Mouse (Mus musculus) embryonic facial prominence, embryonic 13.5 days (tissue): ENCODE data around the gene Acsbg1. TPM values are rescaled to one million over a fixed set of nuclear protein-coding genes. Genes with fewer than 3 reads are reported as not detected.

Experiments
- ATAC-seq: fragments of 200-750 bp; cut with Nextera tagmentation; 2 replicates; pipeline ENCODE4 v1.8.0; 2017; ENCODE audit warnings: low read depth; ENCODE audit not compliant: insufficient number of reproducible peaks, insufficient read depth, low FRiP score, low TSS enrichment
- H3K27ac ChIP-seq: fragments of 300-500 bp; sonication (generic); 2 replicates; pipeline ENCODE4 v1.5.1; 2015; ENCODE audit warnings: moderate library complexity, mild to moderate bottlenecking, inconsistent platforms
- H3K27me3 ChIP-seq: fragments of 300-500 bp; sonication (generic); 2 replicates; pipeline ENCODE4 v1.6.1; 2015; ENCODE audit warnings: mild to moderate bottlenecking, inconsistent platforms
- H3K36me3 ChIP-seq: fragments of 300-500 bp; sonication (generic); 2 replicates; pipeline ENCODE4 v1.6.1; 2015; ENCODE audit warnings: mild to moderate bottlenecking, inconsistent platforms
- H3K4me1 ChIP-seq: fragments of 300-500 bp; sonication (generic); 2 replicates; pipeline ENCODE4 v1.6.1; 2015; ENCODE audit warnings: inconsistent platforms
- H3K4me2 ChIP-seq: fragments of 300-500 bp; sonication (generic); 2 replicates; pipeline ENCODE4 v1.6.1; 2015; ENCODE audit warnings: moderate library complexity, mild to moderate bottlenecking, inconsistent platforms
- H3K4me3 ChIP-seq: fragments of 300-500 bp; sonication (generic); 2 replicates; pipeline ENCODE4 v1.5.1; 2015; ENCODE audit warnings: mild to moderate bottlenecking, inconsistent platforms
- H3K9ac ChIP-seq: fragments of 300-500 bp; sonication (generic); 2 replicates; pipeline ENCODE4 v1.6.1; 2015; ENCODE audit warnings: mild to moderate bottlenecking, inconsistent platforms
- H3K9me3 ChIP-seq: fragments of 300-500 bp; sonication (generic); 2 replicates; pipeline ENCODE4 v1.6.1; 2016; ENCODE audit warnings: inconsistent platforms
- WGBS: fragments of 180-500 bp; shearing (Covaris S2); methylation state at CpG from one replicate; pipeline ENCODE4 v1.1.7; 2015; ENCODE audit warnings: mixed read lengths; 5-methylcytosine and 5-hydroxymethylcytosine counted together
- polyA plus RNA-seq: library from polyadenylated mRNA; unstranded; fragments of >200 nt; fragmentation: Nextera tagmentation; extraction: Ambion mirVana; gene quantifications from 2 replicates; pipeline ENCODE4 v1.2.1, GENCODE M21; 2015

The Acsbg1 gene
- polyA plus RNA-seq, 1 experiment from 2014 or later, result 1.4 TPM

GRCm38 (mm10) chr9:54639192-54639591 is 22.5 kb downstream of the Acsbg1 start:
- WGBS, result 47% methylated on average over 2 of the region's 2 CpGs
- H3K4me1 ChIP-seq, result no peaks in the 10 kb centered on the region
- H3K27ac ChIP-seq, result no peak overlapping the region
- no peak for ATAC-seq
- H3K9ac ChIP-seq, result no peak overlapping the region
- no peak overlapping the region for H3K4me3 ChIP-seq
- no peaks in the 10 kb centered on the region for H3K36me3 ChIP-seq
- no peak overlapping the region for H3K4me2 ChIP-seq
- no peaks in the 10 kb centered on the region for H3K9me3 ChIP-seq
- H3K27me3 ChIP-seq, result no peaks in the 10 kb centered on the region

GRCm38 (mm10) chr9:54637510-54638314 is 24.0 kb downstream of the Acsbg1 start:
- Histone ChIP-seq H3K9me3 (no peaks in the 10 kb centered on the region), H3K4me2 (no peak overlapping the region), H3K27me3 (no peaks in the 10 kb centered on the region), H3K9ac (no peak overlapping the region), H3K4me1 (0 out of 2 replicates have a peak, but pooled peaks cover 3% of the 10 kb centered on the region), H3K36me3 (no peaks in the 10 kb centered on the region), H3K27ac (no peak overlapping the region), H3K4me3 (no peak overlapping the region)
- no peak for ATAC-seq
- 58% methylated on average over 5 of the region's 5 CpGs for WGBS

DNA sequence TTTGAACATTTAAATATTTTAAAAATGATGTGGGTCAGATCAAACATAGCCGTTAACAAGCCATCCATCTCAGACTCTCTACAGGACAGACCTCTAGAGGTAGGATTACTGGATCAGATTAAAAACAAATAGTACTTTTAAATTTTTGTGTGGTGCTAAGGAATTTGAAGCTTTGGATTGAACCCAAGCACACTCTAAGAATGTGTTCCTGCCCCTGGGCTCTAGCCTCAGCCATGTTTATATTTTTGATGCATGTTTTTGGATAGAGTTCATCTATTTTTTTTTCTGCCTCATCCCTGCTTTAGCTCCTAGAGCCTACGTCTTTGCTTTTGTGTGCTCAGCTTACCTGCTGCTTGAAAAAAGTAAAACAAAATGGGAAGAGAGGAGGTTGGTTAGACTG is 28.3 kb downstream of the Acsbg1 start:
- ATAC-seq, result no peak
- Histone ChIP-seq H3K27ac (no peak overlapping the region), H3K4me3 (no peak overlapping the region), H3K4me1 (0 out of 2 replicates have a peak, but pooled peaks cover 3% of the 10 kb centered on the region), H3K27me3 (no peaks in the 10 kb centered on the region), H3K9ac (no peak overlapping the region), H3K9me3 (no peaks in the 10 kb centered on the region), H3K4me2 (no peak overlapping the region), H3K36me3 (no peaks in the 10 kb centered on the region)
- whole genome bisulfite sequencing, result 65% methylated on average over 2 of the region's 2 CpGs

DNA sequence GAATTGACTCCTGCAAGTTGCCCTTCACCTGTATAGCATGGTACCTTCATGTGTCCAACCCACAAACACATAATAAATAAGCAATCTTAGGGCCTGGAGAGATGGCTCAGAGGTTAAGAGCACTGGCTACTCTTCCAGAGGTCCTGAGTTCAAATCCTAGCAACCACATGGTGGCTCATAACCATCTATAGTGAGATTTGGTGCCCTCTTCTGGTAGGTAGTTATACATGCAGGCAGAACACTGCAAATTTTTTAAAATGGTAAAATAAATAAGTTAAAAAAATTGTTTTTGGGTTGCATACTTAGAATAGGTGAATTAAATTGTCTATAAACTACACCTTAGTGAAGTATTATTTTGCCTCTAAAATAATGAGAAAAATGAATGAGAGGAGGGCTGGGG is 30.8 kb downstream of the Acsbg1 start:
- ATAC-seq, result no peak
- no peak overlapping the region for H3K4me2 ChIP-seq
- H3K27ac ChIP-seq, result no peak overlapping the region
- no peaks in the 10 kb centered on the region for H3K36me3 ChIP-seq
- H3K4me1 ChIP-seq, result 0 out of 2 replicates have a peak, but pooled peaks cover 3% of the 10 kb centered on the region
- H3K9me3 ChIP-seq, result no peaks in the 10 kb centered on the region
- H3K4me3 ChIP-seq, result no peak overlapping the region
- H3K9ac ChIP-seq, result no peak overlapping the region
- no peaks in the 10 kb centered on the region for H3K27me3 ChIP-seq

- Histone ChIP-seq H3K36me3 (no peaks in the 10 kb centered on the region), H3K9ac (no peak overlapping the region), H3K4me1 (0 out of 2 replicates have a peak, but pooled peaks cover 3% of the 10 kb centered on the region), H3K9me3 (no peaks in the 10 kb centered on the region), H3K4me2 (no peak overlapping the region), H3K27ac (no peak overlapping the region), H3K4me3 (no peak overlapping the region), H3K27me3 (no peaks in the 10 kb centered on the region)
- no peak for ATAC-seq
- 78% methylated on average over 5 of the region's 5 CpGs for WGBS
Observed at GRCm38 (mm10) chr9:54629613-54630261, 31.9 kb downstream of the Acsbg1 start.

- no peaks in the 10 kb centered on the region for H3K9me3 ChIP-seq
- no peaks in the 10 kb centered on the region for H3K36me3 ChIP-seq
- no peaks in the 10 kb centered on the region for H3K27me3 ChIP-seq
- no peak for ATAC-seq
- H3K27ac ChIP-seq, result no peak overlapping the region
- H3K4me2 ChIP-seq, result no peak overlapping the region
- 82% methylated on average over 4 of the region's 4 CpGs for WGBS
- H3K9ac ChIP-seq, result no peak overlapping the region
- H3K4me1 ChIP-seq, result 0 out of 2 replicates have a peak, but pooled peaks cover 2% of the 10 kb centered on the region
- H3K4me3 ChIP-seq, result no peak overlapping the region
Observed at GRCm38 (mm10) chr9:54628752-54629151, 32.9 kb downstream of the Acsbg1 start.

GRCm38 (mm10) chr9:54627240-54627639 is 34.4 kb downstream of the Acsbg1 start:
- Histone ChIP-seq H3K9me3 (no peaks in the 10 kb centered on the region), H3K4me3 (no peak overlapping the region), H3K4me2 (no peak overlapping the region), H3K36me3 (no peaks in the 10 kb centered on the region), H3K27ac (no peak overlapping the region), H3K27me3 (no peaks in the 10 kb centered on the region), H3K9ac (no peak overlapping the region), H3K4me1 (no peaks in the 10 kb centered on the region)
- 87% methylated on average over 5 of the region's 5 CpGs for WGBS
- ATAC-seq, result no peak

GRCm38 (mm10) chr9:54614182-54614850 is 47.4 kb downstream of the Acsbg1 start:
- 0 out of 2 replicates have a peak, but pooled peaks have one; percentile 45 for ATAC-seq
- Histone ChIP-seq H3K9ac (no peak overlapping the region), H3K27ac (no peak overlapping the region), H3K27me3 (no peaks in the 10 kb centered on the region), H3K4me2 (no peak overlapping the region), H3K4me1 (no peaks in the 10 kb centered on the region), H3K9me3 (no peaks in the 10 kb centered on the region), H3K36me3 (no peaks in the 10 kb centered on the region), H3K4me3 (no peak overlapping the region)
- WGBS, result 73% methylated on average over 13 of the region's 13 CpGs

DNA sequence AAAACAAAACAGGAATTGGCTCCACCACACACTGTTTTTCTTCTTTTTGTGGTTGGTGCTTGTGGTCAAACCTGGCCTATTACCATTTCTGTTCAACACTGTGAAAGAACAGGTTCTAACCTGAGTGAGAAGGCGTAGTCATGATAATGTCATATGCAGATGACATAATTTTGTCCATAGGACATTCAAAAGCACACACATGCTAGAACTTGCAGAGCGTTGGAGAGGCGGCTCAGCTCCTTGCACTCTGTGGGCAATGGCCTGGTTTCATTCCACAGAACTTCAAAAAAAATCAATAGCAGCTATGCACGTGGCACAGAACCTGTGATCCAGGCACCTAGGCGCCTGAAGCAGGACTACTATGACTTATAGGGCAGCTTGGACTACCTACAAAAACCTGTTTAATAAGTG is 48.9 kb downstream of the Acsbg1 start:
- no peak for ATAC-seq
- WGBS, result 79% methylated on average over 5 of the region's 5 CpGs
- H3K27ac ChIP-seq, result no peak overlapping the region
- H3K9ac ChIP-seq, result no peak overlapping the region
- H3K36me3 ChIP-seq, result no peaks in the 10 kb centered on the region
- H3K4me2 ChIP-seq, result no peak overlapping the region
- H3K4me3 ChIP-seq, result no peak overlapping the region
- no peaks in the 10 kb centered on the region for H3K4me1 ChIP-seq
- H3K27me3 ChIP-seq, result no peaks in the 10 kb centered on the region
- no peaks in the 10 kb centered on the region for H3K9me3 ChIP-seq

GRCm38 (mm10) chr9:54604886-54605285 is 56.8 kb downstream of the Acsbg1 start:
- 55% methylated on average over 4 of the region's 4 CpGs for WGBS
- ATAC-seq, result no peak
- no peak overlapping the region for H3K9ac ChIP-seq

DNA sequence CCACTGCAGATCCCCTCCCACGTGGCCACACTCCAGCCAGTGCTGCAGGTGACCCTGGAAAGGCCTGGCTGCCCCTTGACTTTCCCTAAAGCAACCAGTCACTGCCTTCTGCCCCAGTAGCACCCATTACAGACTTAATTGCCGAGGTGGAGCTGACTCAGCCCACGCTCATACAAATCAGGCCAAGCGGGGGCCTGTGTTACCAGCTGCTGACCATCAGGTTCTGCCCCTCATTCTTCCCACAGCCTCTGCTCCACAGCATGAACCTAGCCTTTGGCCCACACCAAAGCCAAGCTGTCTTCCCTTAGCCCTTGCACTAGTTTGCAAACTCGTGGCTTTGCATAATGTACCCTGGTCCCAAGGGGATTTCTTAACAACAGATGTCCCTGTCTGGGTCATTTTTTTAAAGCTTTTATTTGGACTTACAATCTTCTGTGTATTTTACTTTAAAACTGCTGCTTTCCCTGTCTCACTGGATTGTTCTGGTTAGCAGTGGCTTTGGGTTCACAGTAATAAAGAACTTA is 57.5 kb downstream of the Acsbg1 start:
- no peak for ATAC-seq
- H3K27me3 ChIP-seq, result no peaks in the 10 kb centered on the region
- no peak overlapping the region for H3K27ac ChIP-seq
- no peaks in the 10 kb centered on the region for H3K4me1 ChIP-seq
- 82% methylated on average over 5 of the region's 5 CpGs for WGBS
- H3K9ac ChIP-seq, result no peak overlapping the region
- H3K9me3 ChIP-seq, result no peaks in the 10 kb centered on the region
- no peak overlapping the region for H3K4me2 ChIP-seq
- H3K4me3 ChIP-seq, result no peak overlapping the region
- peaks cover 55% of the 10 kb centered on the region for H3K36me3 ChIP-seq

More at GRCm38 (mm10) chr9:54604886-54605285, 56.8 kb downstream of the Acsbg1 start:
- Histone ChIP-seq H3K4me2 (no peak overlapping the region), H3K4me3 (no peak overlapping the region), H3K36me3 (peaks cover 48% of the 10 kb centered on the region), H3K9me3 (no peaks in the 10 kb centered on the region), H3K27me3 (no peaks in the 10 kb centered on the region), H3K27ac (no peak overlapping the region), H3K4me1 (no peaks in the 10 kb centered on the region)
